Mouse (Mus musculus) kidney, embryonic 16.5 days (tissue): ENCODE measurements around the gene Capn10. TPM values are rescaled to one million over a fixed set of nuclear protein-coding genes. Genes with fewer than 3 reads are reported as not detected.
"Not testable (repeated sequence)": the region's sequence is repeated elsewhere in the genome, so short reads cannot be mapped to it uniquely, and the experiment has no call there.

Experiments
- ATAC-seq: fragments of 200-750 bp; cut with Nextera tagmentation; 2 replicates; pipeline ENCODE4 v1.8.0; 2017; ENCODE audit warnings: moderate TSS enrichment; ENCODE audit not compliant: low FRiP score, low TSS enrichment
- H3K27ac ChIP-seq: fragments of 300-500 bp; sonication (generic); 2 replicates; pipeline ENCODE4 v1.5.1; 2014; ENCODE audit warnings: low read length
- H3K27me3 ChIP-seq: fragments of 300-500 bp; sonication (generic); 2 replicates; pipeline ENCODE4 v1.6.1; 2014; ENCODE audit warnings: low read length, control low read depth, mixed read lengths; ENCODE audit not compliant: insufficient read depth
- H3K36me3 ChIP-seq: fragments of 300-500 bp; sonication (generic); 2 replicates; pipeline ENCODE4 v1.6.1; 2014; ENCODE audit warnings: low read length, control low read depth, mixed read lengths; ENCODE audit not compliant: insufficient read depth
- H3K4me1 ChIP-seq: fragments of 300-500 bp; sonication (generic); 2 replicates; pipeline ENCODE4 v1.6.1; 2014; ENCODE audit warnings: low read length, control low read depth, mixed read lengths; ENCODE audit not compliant: insufficient read depth
- H3K4me2 ChIP-seq: fragments of 300-500 bp; sonication (generic); replicated peaks from 2 replicates; pipeline ENCODE4 v1.6.1; 2014; ENCODE audit warnings: low read depth, low read length
- H3K4me3 ChIP-seq: fragments of 300-500 bp; sonication (generic); 2 replicates; pipeline ENCODE4 v1.5.1; 2014; ENCODE audit warnings: mild to moderate bottlenecking, low read length
- H3K9ac ChIP-seq: fragments of 300-500 bp; sonication (generic); replicated peaks from 2 replicates; pipeline ENCODE4 v1.6.1; 2014; ENCODE audit warnings: low read length
- H3K9me3 ChIP-seq: fragments of 300-500 bp; sonication (generic); 2 replicates; pipeline ENCODE4 v1.6.1; 2016; ENCODE audit warnings: low read length, control low read depth
- WGBS: fragments of 180-500 bp; shearing (Covaris S2); extraction: QIAGEN DNeasy Blood & Tissue Kit; methylation state at CpG from one replicate; pipeline ENCODE4 v1.1.7; 2014; 5-methylcytosine and 5-hydroxymethylcytosine counted together
- polyA plus RNA-seq: library from polyadenylated mRNA; unstranded; fragments of >200 nt; fragmentation: Nextera tagmentation; extraction: Ambion mirVana; gene quantifications from 2 replicates; pipeline ENCODE4 v1.2.1, GENCODE M21; 2015

The Capn10 gene
- polyA plus RNA-seq, 1 experiment from 2014 or later = 42.8 TPM

- ATAC-seq = no peak
- H3K36me3 ChIP-seq = peaks cover 29% of the 10 kb centered on the region
- H3K9me3 ChIP-seq = peaks cover 5% of the 10 kb centered on the region; the same call in 1 of the 2 replicates
- H3K27me3 ChIP-seq = no peaks in the 10 kb centered on the region
- H3K4me3 ChIP-seq = no peak overlapping the region
- no peak overlapping the region; the same call in 1 of the 2 replicates for H3K9ac ChIP-seq
- peak overlapping the region; percentile 86 for H3K4me2 ChIP-seq
- 72% methylated on average over 3 of the region's 3 CpGs for WGBS
- H3K4me1 ChIP-seq = peaks cover 27% of the 10 kb centered on the region
- H3K27ac ChIP-seq = no peak overlapping the region
Observed at GRCm38 (mm10) chr1:92936467-92936866, 2.3 kb downstream of the Capn10 start.

GRCm38 (mm10) chr1:92937797-92938196, 3.6 kb downstream of the Capn10 start:
- ATAC-seq = no peak
- no peak overlapping the region for H3K9ac ChIP-seq
- H3K4me3 ChIP-seq = no peak overlapping the region
- H3K27me3 ChIP-seq = no peaks in the 10 kb centered on the region
- H3K36me3 ChIP-seq = peaks cover 40% of the 10 kb centered on the region
- H3K27ac ChIP-seq = no peak overlapping the region
- H3K4me1 ChIP-seq = peaks cover 27% of the 10 kb centered on the region
- no peak overlapping the region for H3K4me2 ChIP-seq
- 94% methylated on average over 3 of the region's 3 CpGs for WGBS
- H3K9me3 ChIP-seq = peaks cover 4% of the 10 kb centered on the region; the same call in 1 of the 2 replicates

- peaks cover 22% of the 10 kb centered on the region for H3K4me1 ChIP-seq
- ATAC-seq = no peak
- whole genome bisulfite sequencing = 98% methylated on average over 4 of the region's 4 CpGs
- H3K9me3 ChIP-seq = no peaks in the 10 kb centered on the region
- no peak overlapping the region for H3K9ac ChIP-seq
- no peak overlapping the region for H3K27ac ChIP-seq
- H3K4me3 ChIP-seq = no peak overlapping the region
- H3K27me3 ChIP-seq = no peaks in the 10 kb centered on the region
- H3K36me3 ChIP-seq = peaks cover 55% of the 10 kb centered on the region
- H3K4me2 ChIP-seq = no peak overlapping the region
Observed at GRCm38 (mm10) chr1:92939746-92940145, 5.6 kb downstream of the Capn10 start.

GRCm38 (mm10) chr1:92943219-92943989, 9.2 kb downstream of the Capn10 start:
- no peak overlapping the region for H3K4me3 ChIP-seq
- WGBS = 91% methylated on average over 19 of the region's 19 CpGs
- no peaks in the 10 kb centered on the region for H3K27me3 ChIP-seq
- H3K27ac ChIP-seq = no peak overlapping the region
- no peaks in the 10 kb centered on the region for H3K4me1 ChIP-seq
- no peak overlapping the region for H3K4me2 ChIP-seq
- H3K9me3 ChIP-seq = no peaks in the 10 kb centered on the region
- no peak overlapping the region for H3K9ac ChIP-seq
- ATAC-seq = no peak
- H3K36me3 ChIP-seq = peaks cover 75% of the 10 kb centered on the region

- 94% methylated on average over 3 of the region's 3 CpGs for WGBS
- no peak for ATAC-seq
- Histone ChIP-seq H3K27me3 (no peaks in the 10 kb centered on the region), H3K4me3 (no peak overlapping the region), H3K36me3 (peaks cover 36% of the 10 kb centered on the region), H3K9me3 (no peaks in the 10 kb centered on the region), H3K4me2 (no peak overlapping the region), H3K4me1 (no peaks in the 10 kb centered on the region), H3K9ac (no peak overlapping the region), H3K27ac (no peak overlapping the region)
Observed at GRCm38 (mm10) chr1:92947966-92948365, 13.8 kb downstream of the Capn10 start.

- Histone ChIP-seq H3K4me1 (no peaks in the 10 kb centered on the region), H3K27me3 (no peaks in the 10 kb centered on the region), H3K4me3 (no peak overlapping the region), H3K36me3 (peaks cover 26% of the 10 kb centered on the region), H3K9me3 (no peaks in the 10 kb centered on the region), H3K27ac (no peak overlapping the region), H3K4me2 (no peak overlapping the region), H3K9ac (no peak overlapping the region)
- no peak for ATAC-seq
- WGBS = 60% methylated on average over 6 of the region's 6 CpGs
Observed at GRCm38 (mm10) chr1:92949426-92949825, 15.2 kb downstream of the Capn10 start.

- no peak within 1 kb of the TSS for H3K9ac ChIP-seq
- no peak within 1 kb of the TSS for H3K27ac ChIP-seq
- no peak within 1 kb of the TSS for H3K4me2 ChIP-seq
- no peaks in the 10 kb centered on the region for H3K4me1 ChIP-seq
- peaks cover 14% of the 10 kb centered on the region for H3K36me3 ChIP-seq
- H3K27me3 ChIP-seq = no peaks in the 10 kb centered on the region
- H3K4me3 ChIP-seq = no peak within 1 kb of the TSS
- WGBS = 70% methylated on average over 5 of the region's 5 CpGs
- no peaks in the 10 kb centered on the region for H3K9me3 ChIP-seq
- ATAC-seq = 0 out of 2 replicates have a peak, but pooled peaks have one; percentile 54
Observed at GRCm38 (mm10) chr1:92950607-92951006, 16.4 kb downstream of the Capn10 start, which contains the start of gene Gpr35. Gpr35 (plus strand) TSS chr1:92950865.

- no peak for ATAC-seq
- H3K4me1 ChIP-seq = no peaks in the 10 kb centered on the region
- no peak overlapping the region for H3K27ac ChIP-seq
- no peaks in the 10 kb centered on the region for H3K27me3 ChIP-seq
- 60% methylated on average over 2 of the region's 2 CpGs for WGBS
- H3K9me3 ChIP-seq = no peaks in the 10 kb centered on the region
- H3K36me3 ChIP-seq = no peaks in the 10 kb centered on the region
- H3K9ac ChIP-seq = no peak overlapping the region
- no peak overlapping the region for H3K4me2 ChIP-seq
- H3K4me3 ChIP-seq = no peak overlapping the region
Observed at GRCm38 (mm10) chr1:92953641-92954040, 19.5 kb downstream of the Capn10 start.

- peak overlapping the region; percentile 19; the same call in 1 of the 2 replicates for H3K4me3 ChIP-seq
- not testable (repeated sequence) for H3K9ac ChIP-seq, H3K9me3 ChIP-seq, H3K4me1 ChIP-seq, H3K27ac ChIP-seq, H3K27me3 ChIP-seq, H3K36me3 ChIP-seq, ATAC-seq
- peak overlapping the region; percentile 41 for H3K4me2 ChIP-seq
- WGBS = 7% methylated on average over 11 of the region's 11 CpGs
Observed at GRCm38 (mm10) chr1:92956571-92957335, 22.6 kb downstream of the Capn10 start.

GRCm38 (mm10) chr1:92958999-92959398, 24.8 kb downstream of the Capn10 start:
- Histone ChIP-seq H3K4me2 (no peak overlapping the region), H3K4me1 (no peaks in the 10 kb centered on the region), H3K36me3 (no peaks in the 10 kb centered on the region), H3K9me3 (no peaks in the 10 kb centered on the region), H3K27ac (no peak overlapping the region), H3K9ac (no peak overlapping the region), H3K27me3 (no peaks in the 10 kb centered on the region), H3K4me3 (no peak overlapping the region)
- no peak for ATAC-seq
- WGBS = 63% methylated on average over 1 of the region's 1 CpGs
